Mouse (Mus musculus) small intestine, adult 2 months (tissue): ENCODE results near the gene Dynlt1c. TPM values are rescaled to one million over a fixed set of nuclear protein-coding genes. Genes with fewer than 3 reads are reported as not detected.
"Not testable (repeated sequence)": the region's sequence is repeated elsewhere in the genome, so short reads cannot be mapped to it uniquely, and the experiment has no call there.

Source experiments
- H3K27ac ChIP-seq: fragments of 200-500 bp; 2 replicates; pipeline ENCODE4 v1.5.1; 2012; ENCODE audit warnings: low read depth, low read length, control low read depth, inconsistent platforms; ENCODE audit not compliant: insufficient read depth
- H3K27me3 ChIP-seq: fragments of 200-500 bp; 2 replicates; pipeline ENCODE4 v1.6.1; 2012; ENCODE audit warnings: mild to moderate bottlenecking, moderate library complexity, low read length, inconsistent platforms; ENCODE audit not compliant: control insufficient read depth, insufficient read depth
- H3K36me3 ChIP-seq: fragments of 200-500 bp; 2 replicates; pipeline ENCODE4 v1.6.1; 2012; ENCODE audit warnings: mild to moderate bottlenecking, low read length, control low read depth, inconsistent platforms; ENCODE audit not compliant: control insufficient read depth, insufficient read depth
- H3K4me1 ChIP-seq: fragments of 200-500 bp; 2 replicates; pipeline ENCODE4 v1.6.1; 2012; ENCODE audit warnings: low read length, inconsistent platforms, mixed read lengths; ENCODE audit not compliant: control insufficient read depth, insufficient read depth, insufficient read length
- H3K4me3 ChIP-seq: fragments of 200-500 bp; 2 replicates; pipeline ENCODE4 v1.5.1; 2012; ENCODE audit warnings: low read depth, mild to moderate bottlenecking, control low read depth, inconsistent platforms, low read length, moderate library complexity
- WGBS: fragments of 180-500 bp; shearing (Covaris S2); methylation state at CpG from one replicate; pipeline ENCODE4 v1.1.7; 2018; 5-methylcytosine and 5-hydroxymethylcytosine counted together
- polyA plus RNA-seq: library from polyadenylated mRNA; depleted of rRNA; stranded (reverse); fragments of >200 nt; gene quantifications from 2 replicates; pipeline ENCODE4 v1.2.3, GENCODE M21; 2012; rRNA removed

Gene Dynlt1c
- polyA plus RNA-seq, 1 experiment = 6.7 TPM

DNA sequence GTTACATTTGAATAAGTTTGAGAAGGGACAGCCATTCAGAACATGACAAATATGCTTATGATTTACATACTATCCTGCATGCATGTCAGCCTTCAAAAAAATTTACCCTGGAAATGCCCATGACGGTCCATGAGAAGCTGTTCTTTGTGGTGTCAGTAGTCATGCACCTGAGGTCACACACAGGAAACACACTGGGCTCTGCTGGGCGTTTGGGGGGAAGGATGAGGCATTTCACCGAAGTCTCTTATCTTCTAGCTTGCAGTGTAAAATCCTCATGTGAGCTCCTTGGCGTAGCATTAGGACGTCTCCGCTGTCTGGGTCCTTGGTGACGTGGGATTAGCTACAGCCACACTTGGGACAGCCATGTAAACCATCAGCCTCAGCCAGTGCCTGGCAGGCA is 57.3 kb downstream of the Dynlt1c start, which contains the start of gene Sytl3:
Gene Sytl3, plus strand, starts transcription at position 293 of the 400 bp plus-strand sequence.
- not testable (repeated sequence) for H3K4me1 ChIP-seq, H3K36me3 ChIP-seq, H3K27ac ChIP-seq, H3K27me3 ChIP-seq, H3K4me3 ChIP-seq
- WGBS = 68% methylated on average over 6 of the region's 7 CpGs

Other genes with a start within 250 kb of the Dynlt1c start
- gene Dynlt1b, start 171.6 kb upstream of the Dynlt1c start, polyA plus RNA-seq = 186 and 349 TPM in 2 replicates
- 30.9 and 50.3 TPM in 2 replicates for gene Dynlt1f, start 54.2 kb downstream of the Dynlt1c start, polyA plus RNA-seq
- 2.5 and 6.4 TPM in 2 replicates for gene Sytl3, start 57.4 kb downstream of the Dynlt1c start, polyA plus RNA-seq
- 95.0 and 368 TPM in 2 replicates for gene Ezr, start 181.1 kb downstream of the Dynlt1c start, polyA plus RNA-seq